Mouse (Mus musculus) stomach, embryonic 15.5 days (tissue): ENCODE measurements around the gene Rpp14. TPM values are rescaled to one million over a fixed set of nuclear protein-coding genes. Genes with fewer than 3 reads are reported as not detected.

Experiments
- ATAC-seq: fragments of 200-750 bp; cut with Nextera tagmentation; 2 replicates; pipeline ENCODE4 v1.8.0; 2017; ENCODE audit warnings: low read depth, moderate number of reproducible peaks, moderate TSS enrichment; ENCODE audit not compliant: insufficient read depth, low FRiP score
- H3K27ac ChIP-seq: fragments of 300-500 bp; sonication (generic); 2 replicates; pipeline ENCODE4 v1.5.1; 2015; ENCODE audit warnings: mild to moderate bottlenecking, inconsistent platforms
- H3K27me3 ChIP-seq: fragments of 300-500 bp; sonication (generic); replicated peaks from 2 replicates; pipeline ENCODE4 v1.6.1; 2015; ENCODE audit warnings: inconsistent platforms
- H3K36me3 ChIP-seq: fragments of 300-500 bp; sonication (generic); 2 replicates; pipeline ENCODE4 v1.6.1; 2015; ENCODE audit warnings: inconsistent platforms
- H3K4me1 ChIP-seq: fragments of 300-500 bp; sonication (generic); 2 replicates; pipeline ENCODE4 v1.6.1; 2015; ENCODE audit warnings: inconsistent platforms
- H3K4me2 ChIP-seq: fragments of 300-500 bp; sonication (generic); 2 replicates; pipeline ENCODE4 v1.6.1; 2015; ENCODE audit warnings: mild to moderate bottlenecking, inconsistent platforms
- H3K4me3 ChIP-seq: fragments of 300-500 bp; sonication (generic); replicated peaks from 2 replicates; pipeline ENCODE4 v1.5.1; 2015; ENCODE audit warnings: inconsistent platforms
- H3K9ac ChIP-seq: fragments of 300-500 bp; sonication (generic); 2 replicates; pipeline ENCODE4 v1.6.1; 2015; ENCODE audit warnings: inconsistent platforms
- H3K9me3 ChIP-seq: fragments of 300-500 bp; sonication (generic); 2 replicates; pipeline ENCODE4 v1.6.1; 2016; ENCODE audit warnings: inconsistent platforms
- WGBS: fragments of 180-500 bp; shearing (Covaris S2); methylation state at CpG from one replicate; pipeline ENCODE4 v1.1.7; 2015; 5-methylcytosine and 5-hydroxymethylcytosine counted together
- polyA plus RNA-seq: library from polyadenylated mRNA; unstranded; fragments of >200 nt; fragmentation: Nextera tagmentation; extraction: Ambion mirVana; gene quantifications from 2 replicates; pipeline ENCODE4 v1.2.1, GENCODE M21; 2015

The Rpp14 gene
- polyA plus RNA-seq, 1 experiment from 2014 or later: 52.3 TPM

DNA sequence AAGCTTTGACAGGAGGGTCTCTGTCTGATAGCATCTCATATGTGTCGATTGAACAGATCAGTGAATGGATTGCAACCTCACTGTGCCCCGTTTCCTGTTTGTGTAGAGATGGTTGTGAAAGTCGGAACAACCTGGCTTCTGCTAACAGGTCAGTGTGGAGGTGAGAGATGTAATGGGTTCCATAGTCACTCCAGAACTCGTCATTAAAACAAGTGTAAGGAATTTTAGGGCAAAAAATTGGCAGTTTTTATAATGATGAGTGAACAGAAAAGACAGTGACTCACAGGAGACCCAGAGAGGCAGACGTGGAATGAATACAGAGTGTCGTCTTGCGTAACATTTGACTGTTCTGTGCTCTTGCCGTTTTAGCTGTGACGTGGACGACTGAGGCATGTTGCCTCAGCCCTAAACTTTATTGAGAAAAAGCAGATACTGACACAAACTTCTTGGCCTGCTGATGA is 19.4 kb downstream of the Rpp14 start:
- Histone ChIP-seq H3K36me3 (no peaks in the 10 kb centered on the region), H3K4me1 (peaks cover 9% of the 10 kb centered on the region), H3K4me2 (peak overlapping the region; percentile 80; the same call in 1 of the 2 replicates), H3K4me3 (no peak overlapping the region; the same call in 1 of the 2 replicates), H3K27me3 (no peaks in the 10 kb centered on the region), H3K9me3 (no peaks in the 10 kb centered on the region), H3K27ac (no peak overlapping the region), H3K9ac (no peak overlapping the region)
- 40% methylated on average over 10 of the region's 10 CpGs for WGBS
- ATAC-seq: no peak

DNA sequence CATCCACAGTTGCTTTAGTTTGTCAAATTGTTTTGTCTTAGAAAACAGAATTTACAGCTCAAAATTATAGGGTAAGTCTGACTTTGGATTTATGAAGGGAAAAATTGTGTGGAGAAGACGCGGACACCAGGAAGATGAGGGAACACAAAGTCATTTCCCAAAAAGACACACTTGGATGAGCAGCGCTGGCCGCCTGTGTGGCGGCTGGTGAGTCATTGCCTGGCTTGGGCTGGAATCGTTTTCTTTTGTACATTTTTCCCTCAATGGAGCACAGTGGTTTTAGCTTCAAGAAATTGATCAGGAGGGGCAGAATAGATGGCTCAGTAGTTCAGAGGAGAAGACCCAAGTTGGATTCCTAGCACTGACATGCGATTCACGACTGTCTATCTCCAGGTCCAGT is 21.7 kb downstream of the Rpp14 start:
- ATAC-seq: no peak
- peaks cover 4% of the 10 kb centered on the region; the same call in 1 of the 2 replicates for H3K4me1 ChIP-seq
- no peak overlapping the region for H3K27ac ChIP-seq
- 83% methylated on average over 8 of the region's 8 CpGs for WGBS
- no peak overlapping the region for H3K9ac ChIP-seq
- no peaks in the 10 kb centered on the region for H3K36me3 ChIP-seq
- H3K9me3 ChIP-seq: no peaks in the 10 kb centered on the region
- H3K4me2 ChIP-seq: no peak overlapping the region
- H3K4me3 ChIP-seq: no peak overlapping the region
- no peaks in the 10 kb centered on the region for H3K27me3 ChIP-seq

- no peak overlapping the region for H3K4me2 ChIP-seq
- 56% methylated on average over 12 of the region's 12 CpGs for WGBS
- H3K9me3 ChIP-seq: no peaks in the 10 kb centered on the region
- ATAC-seq: no peak
- H3K27me3 ChIP-seq: no peaks in the 10 kb centered on the region
- H3K4me3 ChIP-seq: no peak overlapping the region
- H3K27ac ChIP-seq: no peak overlapping the region
- no peaks in the 10 kb centered on the region for H3K36me3 ChIP-seq
- no peak overlapping the region for H3K9ac ChIP-seq
- peaks cover 2% of the 10 kb centered on the region; the same call in 1 of the 2 replicates for H3K4me1 ChIP-seq
Measured at GRCm38 (mm10) chr14:8102676-8103075, 22.5 kb downstream of the Rpp14 start.

GRCm38 (mm10) chr14:8108047-8108446 is 27.9 kb downstream of the Rpp14 start:
- Histone ChIP-seq H3K4me2 (no peak overlapping the region), H3K27me3 (no peaks in the 10 kb centered on the region), H3K27ac (no peak overlapping the region), H3K4me1 (no peaks in the 10 kb centered on the region), H3K9me3 (no peaks in the 10 kb centered on the region), H3K4me3 (no peak overlapping the region), H3K36me3 (no peaks in the 10 kb centered on the region), H3K9ac (no peak overlapping the region)
- no peak for ATAC-seq
- 84% methylated on average over 4 of the region's 4 CpGs for WGBS

- no peak overlapping the region for H3K9ac ChIP-seq
- no peaks in the 10 kb centered on the region for H3K9me3 ChIP-seq
- H3K27ac ChIP-seq: no peak overlapping the region
- ATAC-seq: no peak
- H3K4me1 ChIP-seq: no peaks in the 10 kb centered on the region
- H3K4me2 ChIP-seq: no peak overlapping the region
- no peak overlapping the region for H3K4me3 ChIP-seq
- WGBS: 81% methylated on average over 1 of the region's 1 CpGs
- no peaks in the 10 kb centered on the region for H3K36me3 ChIP-seq
- H3K27me3 ChIP-seq: no peaks in the 10 kb centered on the region
Measured at GRCm38 (mm10) chr14:8108976-8109375, 28.8 kb downstream of the Rpp14 start.

- Histone ChIP-seq H3K27ac (no peak overlapping the region), H3K9ac (no peak overlapping the region), H3K36me3 (no peaks in the 10 kb centered on the region), H3K9me3 (no peaks in the 10 kb centered on the region), H3K4me1 (no peaks in the 10 kb centered on the region), H3K4me3 (no peak overlapping the region), H3K27me3 (no peaks in the 10 kb centered on the region), H3K4me2 (no peak overlapping the region)
- peak; percentile 61 for ATAC-seq
- WGBS: 73% methylated on average over 6 of the region's 6 CpGs
Measured at GRCm38 (mm10) chr14:8111545-8111944, 31.4 kb downstream of the Rpp14 start.

DNA sequence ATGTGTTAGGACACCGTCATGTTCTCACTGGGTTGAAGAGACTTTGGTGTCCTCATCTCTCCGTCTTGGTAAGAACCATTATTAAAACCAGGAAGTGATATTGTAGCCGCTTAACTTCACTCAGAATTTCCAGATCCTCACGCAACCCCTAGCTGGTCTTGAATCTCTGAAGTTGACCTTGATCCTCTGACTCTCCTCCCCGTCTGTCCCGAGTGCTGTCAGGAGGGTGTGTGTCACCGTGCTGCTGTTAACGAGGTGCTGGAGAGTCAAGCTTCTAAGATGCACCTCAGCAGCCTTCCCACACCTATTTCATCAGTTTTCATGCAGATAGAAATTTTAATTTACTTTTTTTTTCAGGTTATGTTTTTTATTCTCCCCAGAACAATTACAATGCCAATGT is 31.9 kb downstream of the Rpp14 start:
- 78% methylated on average over 8 of the region's 8 CpGs for WGBS

GRCm38 (mm10) chr14:8113616-8114015 is 33.4 kb downstream of the Rpp14 start:
- Histone ChIP-seq H3K9ac (no peak overlapping the region), H3K27me3 (no peaks in the 10 kb centered on the region), H3K4me2 (no peak overlapping the region), H3K9me3 (no peaks in the 10 kb centered on the region), H3K4me3 (no peak overlapping the region), H3K36me3 (no peaks in the 10 kb centered on the region), H3K4me1 (no peaks in the 10 kb centered on the region), H3K27ac (no peak overlapping the region)
- ATAC-seq: no peak
- 91% methylated on average over 2 of the region's 2 CpGs for WGBS

More for the DNA sequence above, 31.9 kb downstream of the Rpp14 start:
- no peaks in the 10 kb centered on the region for H3K9me3 ChIP-seq
- no peaks in the 10 kb centered on the region for H3K36me3 ChIP-seq
- H3K27me3 ChIP-seq: no peaks in the 10 kb centered on the region
- no peak for ATAC-seq
- H3K4me1 ChIP-seq: no peaks in the 10 kb centered on the region
- H3K4me2 ChIP-seq: no peak overlapping the region
- no peak overlapping the region for H3K4me3 ChIP-seq
- no peak overlapping the region for H3K9ac ChIP-seq
- no peak overlapping the region for H3K27ac ChIP-seq

- ATAC-seq: no peak
- Histone ChIP-seq H3K4me2 (no peak overlapping the region), H3K9me3 (no peaks in the 10 kb centered on the region), H3K4me1 (no peaks in the 10 kb centered on the region), H3K4me3 (no peak overlapping the region), H3K9ac (no peak overlapping the region), H3K27ac (no peak overlapping the region), H3K27me3 (no peaks in the 10 kb centered on the region), H3K36me3 (no peaks in the 10 kb centered on the region)
- 53% methylated on average over 3 of the region's 3 CpGs for WGBS
Measured at GRCm38 (mm10) chr14:8114306-8114705, 34.1 kb downstream of the Rpp14 start.

DNA sequence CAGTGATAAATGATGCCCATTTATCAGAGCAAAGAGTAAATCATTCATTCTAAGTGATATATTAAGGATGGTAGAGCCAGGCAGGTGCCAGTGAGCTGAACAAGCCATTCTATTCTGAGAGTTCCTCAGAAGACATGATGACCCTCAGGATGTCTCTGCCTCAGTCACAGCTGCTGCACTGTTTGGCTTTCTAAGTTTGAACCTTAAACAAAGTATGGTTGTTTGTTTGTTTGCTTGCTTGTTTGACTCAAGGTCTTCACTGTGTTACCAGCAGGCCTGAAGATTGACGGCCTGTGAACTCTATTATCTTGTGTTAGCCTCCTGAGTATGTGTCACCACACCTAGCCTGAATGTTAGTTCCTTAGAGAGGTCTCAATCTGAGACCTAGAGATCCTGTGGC is 34.6 kb downstream of the Rpp14 start:
- Histone ChIP-seq H3K4me1 (no peaks in the 10 kb centered on the region), H3K36me3 (no peaks in the 10 kb centered on the region), H3K27me3 (no peaks in the 10 kb centered on the region), H3K9ac (no peak overlapping the region), H3K4me3 (no peak overlapping the region), H3K4me2 (no peak overlapping the region), H3K9me3 (no peaks in the 10 kb centered on the region), H3K27ac (no peak overlapping the region)
- ATAC-seq: no peak
- WGBS: 69% methylated on average over 1 of the region's 1 CpGs

GRCm38 (mm10) chr14:8115772-8116171 is 35.6 kb downstream of the Rpp14 start:
- Histone ChIP-seq H3K4me1 (no peaks in the 10 kb centered on the region), H3K4me2 (no peak overlapping the region), H3K9ac (no peak overlapping the region), H3K27me3 (no peaks in the 10 kb centered on the region), H3K4me3 (no peak overlapping the region), H3K36me3 (no peaks in the 10 kb centered on the region), H3K27ac (no peak overlapping the region), H3K9me3 (no peaks in the 10 kb centered on the region)
- 75% methylated on average over 4 of the region's 4 CpGs for WGBS
- no peak for ATAC-seq

GRCm38 (mm10) chr14:8117371-8117770 is 37.2 kb downstream of the Rpp14 start:
- 74% methylated on average over 2 of the region's 2 CpGs for WGBS
- ATAC-seq: no peak
- no peaks in the 10 kb centered on the region for H3K4me1 ChIP-seq

GRCm38 (mm10) chr14:8119454-8119853 is 39.3 kb downstream of the Rpp14 start:
- no peak overlapping the region for H3K4me3 ChIP-seq
- ATAC-seq: no peak
- H3K4me1 ChIP-seq: no peaks in the 10 kb centered on the region
- 81% methylated on average over 5 of the region's 5 CpGs for WGBS
- H3K27ac ChIP-seq: no peak overlapping the region
- H3K4me2 ChIP-seq: no peak overlapping the region
- no peaks in the 10 kb centered on the region for H3K27me3 ChIP-seq
- H3K9me3 ChIP-seq: no peaks in the 10 kb centered on the region
- H3K9ac ChIP-seq: no peak overlapping the region
- no peaks in the 10 kb centered on the region for H3K36me3 ChIP-seq

More at GRCm38 (mm10) chr14:8117371-8117770, 37.2 kb downstream of the Rpp14 start:
- Histone ChIP-seq H3K4me3 (no peak overlapping the region), H3K4me2 (no peak overlapping the region), H3K9me3 (no peaks in the 10 kb centered on the region), H3K27ac (no peak overlapping the region), H3K36me3 (no peaks in the 10 kb centered on the region), H3K9ac (no peak overlapping the region), H3K27me3 (no peaks in the 10 kb centered on the region)
